Mouse (Mus musculus): ENCODE results near the gene Slc10a7. TPM values are rescaled to one million over a fixed set of nuclear protein-coding genes. Genes with fewer than 3 reads are reported as not detected.

The Slc10a7 gene
- polyA plus RNA-seq, 1 experiment from 2014 or later = 9.9 TPM

DNA sequence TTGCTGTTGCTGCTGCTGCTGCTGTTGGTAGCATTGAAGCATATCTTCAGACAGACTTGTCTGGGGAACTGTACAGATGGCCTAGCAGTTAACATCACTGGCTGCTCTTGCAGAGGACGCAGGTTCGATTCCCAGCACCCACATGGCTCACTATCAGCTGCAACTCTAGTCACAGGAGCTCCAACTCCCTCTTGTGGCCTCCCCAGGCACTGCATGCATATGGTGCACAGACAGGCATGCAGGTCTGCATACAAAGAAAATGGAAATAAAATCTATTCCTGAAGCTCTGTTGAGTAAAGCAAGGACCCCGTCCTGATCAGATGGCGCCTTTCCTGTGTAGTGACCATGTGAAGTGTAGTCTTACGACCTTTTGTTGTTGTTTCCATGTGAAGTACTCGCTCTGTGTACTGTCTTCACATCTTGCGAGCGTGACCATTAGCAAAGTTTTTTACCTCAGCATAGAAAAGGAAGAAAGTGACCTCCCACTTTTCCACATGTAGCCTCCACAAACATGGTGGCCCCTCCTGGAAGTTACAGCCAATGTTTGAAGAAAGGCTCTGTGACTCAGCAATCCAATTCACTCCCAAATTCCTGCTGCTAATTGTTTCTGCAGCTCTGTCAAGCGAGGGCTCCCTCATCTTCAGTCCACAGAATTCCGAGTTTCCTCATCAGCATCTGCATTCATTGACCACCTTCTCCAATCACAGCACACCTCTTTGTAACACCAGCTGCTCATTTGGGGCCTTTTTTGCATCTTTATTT lies 210.3 kb downstream of the Slc10a7 start:
- 90% methylated on average over 10 of the region's 10 CpGs for WGBS
- DNase-seq (ENCODE audit: low spot score) (no peak), ATAC-seq (replicated peaks; ENCODE audit: low FRiP score) (no peak)
- no peaks in the 10 kb centered on the region for H3K36me3 ChIP-seq (ENCODE audit: control insufficient read depth, insufficient read depth, low read length)
- no peak overlapping the region for H3K27ac ChIP-seq (ENCODE audit: low read depth, low read length)
- no peak overlapping the region for H3K4me2 ChIP-seq
- no peak overlapping the region for H3K9ac ChIP-seq (ENCODE audit: low read depth, low read length)
- H3K9me3 ChIP-seq (ENCODE audit: control insufficient read depth, low read length) = 0 out of 2 replicates have a peak, but pooled peaks cover 5% of the 10 kb centered on the region
- H3K4me1 ChIP-seq (replicated peaks; ENCODE audit: control insufficient read depth, insufficient read depth, low read length) = no peaks in the 10 kb centered on the region; the same call in 1 of the 2 replicates
- H3K4me3 ChIP-seq (ENCODE audit: low read depth, low read length) = no peak overlapping the region
- H3K27me3 ChIP-seq (replicated peaks; ENCODE audit: control insufficient read depth, insufficient read depth, low read length) = no peaks in the 10 kb centered on the region

DNA sequence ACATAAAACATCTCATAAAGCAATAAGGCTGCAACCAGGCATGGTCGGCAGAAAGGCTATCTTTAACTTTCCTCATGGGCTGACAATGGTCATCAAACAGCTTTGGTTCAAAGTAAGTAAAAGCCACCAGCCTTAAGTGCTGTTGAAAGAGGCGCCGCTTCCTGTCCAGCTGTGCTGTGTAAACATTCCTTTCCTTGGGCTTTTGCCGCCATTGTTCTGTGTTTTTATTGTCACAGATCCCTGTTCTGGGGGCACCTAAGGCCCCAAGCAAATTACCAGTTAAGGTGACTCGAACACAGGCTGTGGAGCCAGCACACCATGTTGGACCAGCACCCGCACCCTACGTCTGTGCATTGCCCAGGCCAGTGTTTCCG lies 210.9 kb downstream of the Slc10a7 start:
- Histone ChIP-seq H3K36me3 (ENCODE audit: control insufficient read depth, insufficient read depth, low read length) (no peaks in the 10 kb centered on the region), H3K4me1 (replicated peaks; ENCODE audit: control insufficient read depth, insufficient read depth, low read length) (no peaks in the 10 kb centered on the region; the same call in 1 of the 2 replicates)

DNA sequence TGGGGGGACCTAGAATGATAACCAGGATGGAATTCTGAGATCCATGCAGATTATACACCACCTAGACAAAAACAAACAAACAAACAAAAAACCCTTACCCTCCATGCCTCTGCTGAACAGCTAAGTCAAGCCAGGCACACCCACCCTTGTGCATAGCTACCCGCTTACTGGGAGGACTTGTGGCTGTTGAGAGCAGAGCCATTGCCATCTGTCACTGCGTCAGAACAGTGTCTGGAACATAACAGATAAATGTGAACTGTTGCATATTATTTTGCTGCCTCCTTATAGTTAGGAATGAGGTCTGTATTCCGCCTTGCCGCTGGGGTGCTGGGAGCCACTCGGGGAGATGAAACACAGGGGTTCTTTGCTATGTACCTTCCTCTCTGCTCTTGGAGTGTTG lies 212.4 kb downstream of the Slc10a7 start:
- 76% methylated on average over 5 of the region's 5 CpGs for WGBS
- Histone ChIP-seq H3K9ac (ENCODE audit: low read depth, low read length) (no peak overlapping the region), H3K4me3 (ENCODE audit: low read depth, low read length) (no peak overlapping the region), H3K9me3 (ENCODE audit: control insufficient read depth, low read length) (0 out of 2 replicates have a peak, but pooled peaks cover 5% of the 10 kb centered on the region), H3K4me2 (no peak overlapping the region), H3K4me1 (replicated peaks; ENCODE audit: control insufficient read depth, insufficient read depth, low read length) (no peaks in the 10 kb centered on the region; the same call in 1 of the 2 replicates), H3K36me3 (ENCODE audit: control insufficient read depth, insufficient read depth, low read length) (no peaks in the 10 kb centered on the region), H3K27me3 (replicated peaks; ENCODE audit: control insufficient read depth, insufficient read depth, low read length) (no peaks in the 10 kb centered on the region), H3K27ac (ENCODE audit: low read depth, low read length) (no peak overlapping the region)
- DNase-seq (ENCODE audit: low spot score) (no peak), ATAC-seq (replicated peaks; ENCODE audit: low FRiP score) (no peak)

More for the DNA sequence above, 210.9 kb downstream of the Slc10a7 start:
- H3K9me3 ChIP-seq (ENCODE audit: control insufficient read depth, low read length) = 0 out of 2 replicates have a peak, but pooled peaks cover 5% of the 10 kb centered on the region
- no peak overlapping the region for H3K4me2 ChIP-seq
- no peak overlapping the region for H3K9ac ChIP-seq (ENCODE audit: low read depth, low read length)
- no peak for ATAC-seq (replicated peaks; ENCODE audit: low FRiP score)
- no peak for DNase-seq (ENCODE audit: low spot score)
- no peaks in the 10 kb centered on the region for H3K27me3 ChIP-seq (replicated peaks; ENCODE audit: control insufficient read depth, insufficient read depth, low read length)
- no peak overlapping the region for H3K4me3 ChIP-seq (ENCODE audit: low read depth, low read length)
- 73% methylated on average over 8 of the region's 8 CpGs for WGBS
- no peak overlapping the region for H3K27ac ChIP-seq (ENCODE audit: low read depth, low read length)

DNA sequence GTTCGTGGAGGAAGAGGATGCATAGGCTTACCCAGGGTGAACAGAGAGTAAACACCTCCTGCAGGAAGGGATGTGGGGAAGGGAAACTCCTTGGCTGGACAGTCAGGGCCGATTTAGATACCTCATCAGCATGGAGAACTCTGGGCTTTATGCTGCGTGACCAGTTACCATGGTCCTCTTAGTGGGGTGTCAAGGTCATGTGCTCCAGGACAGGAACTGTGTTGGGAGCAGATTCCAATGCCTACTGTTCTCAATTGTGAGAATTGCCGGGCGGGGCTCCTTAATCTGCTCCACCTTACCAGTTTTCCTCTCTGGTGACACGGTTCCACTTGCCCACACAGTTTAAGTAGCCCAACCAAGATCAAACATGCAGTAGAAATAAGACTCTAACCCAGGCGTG lies 213.1 kb downstream of the Slc10a7 start:
- no peaks in the 10 kb centered on the region for H3K27me3 ChIP-seq (replicated peaks; ENCODE audit: control insufficient read depth, insufficient read depth, low read length)
- no peak for DNase-seq (ENCODE audit: low spot score)
- no peak for ATAC-seq (replicated peaks; ENCODE audit: low FRiP score)
- no peak overlapping the region for H3K4me2 ChIP-seq
- 0 out of 2 replicates have a peak, but pooled peaks cover 5% of the 10 kb centered on the region for H3K9me3 ChIP-seq (ENCODE audit: control insufficient read depth, low read length)
- no peak overlapping the region for H3K9ac ChIP-seq (ENCODE audit: low read depth, low read length)
- WGBS = 79% methylated on average over 7 of the region's 7 CpGs
- no peaks in the 10 kb centered on the region; the same call in 1 of the 2 replicates for H3K4me1 ChIP-seq (replicated peaks; ENCODE audit: control insufficient read depth, insufficient read depth, low read length)
- H3K36me3 ChIP-seq (ENCODE audit: control insufficient read depth, insufficient read depth, low read length) = no peaks in the 10 kb centered on the region
- no peak overlapping the region for H3K27ac ChIP-seq (ENCODE audit: low read depth, low read length)
- no peak overlapping the region for H3K4me3 ChIP-seq (ENCODE audit: low read depth, low read length)

DNA sequence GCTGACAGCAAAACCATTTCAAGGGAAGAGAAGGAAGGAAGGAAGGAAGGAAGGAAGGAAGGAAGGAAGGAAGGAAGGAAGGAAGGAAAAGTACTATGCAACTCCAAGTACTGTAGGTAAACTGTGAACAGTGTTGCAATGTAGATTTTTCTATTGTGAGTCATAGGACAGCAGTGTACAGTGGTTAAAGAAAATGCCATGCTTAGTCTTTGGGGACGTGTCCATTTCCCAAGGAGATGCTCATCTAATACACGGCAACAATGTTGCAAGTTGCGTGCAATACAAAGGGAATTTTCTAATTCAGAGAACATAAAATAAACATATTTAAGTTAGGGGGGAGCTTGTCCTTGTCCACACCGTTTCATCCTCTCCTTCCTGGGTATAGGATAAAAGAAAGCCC lies 215.7 kb downstream of the Slc10a7 start:
- Histone ChIP-seq H3K27me3 (replicated peaks; ENCODE audit: control insufficient read depth, insufficient read depth, low read length) (no peaks in the 10 kb centered on the region), H3K9ac (ENCODE audit: low read depth, low read length) (no peak overlapping the region), H3K4me1 (replicated peaks; ENCODE audit: control insufficient read depth, insufficient read depth, low read length) (no peaks in the 10 kb centered on the region; the same call in 1 of the 2 replicates), H3K4me3 (ENCODE audit: low read depth, low read length) (no peak overlapping the region), H3K36me3 (ENCODE audit: control insufficient read depth, insufficient read depth, low read length) (peaks cover 3% of the 10 kb centered on the region; the same call in 1 of the 2 replicates), H3K9me3 (ENCODE audit: control insufficient read depth, low read length) (no peaks in the 10 kb centered on the region), H3K4me2 (no peak overlapping the region), H3K27ac (ENCODE audit: low read depth, low read length) (no peak overlapping the region)
- DNase-seq (ENCODE audit: low spot score) = no peak
- no peak for ATAC-seq (replicated peaks; ENCODE audit: low FRiP score)
- WGBS = 94% methylated on average over 4 of the region's 4 CpGs

DNA sequence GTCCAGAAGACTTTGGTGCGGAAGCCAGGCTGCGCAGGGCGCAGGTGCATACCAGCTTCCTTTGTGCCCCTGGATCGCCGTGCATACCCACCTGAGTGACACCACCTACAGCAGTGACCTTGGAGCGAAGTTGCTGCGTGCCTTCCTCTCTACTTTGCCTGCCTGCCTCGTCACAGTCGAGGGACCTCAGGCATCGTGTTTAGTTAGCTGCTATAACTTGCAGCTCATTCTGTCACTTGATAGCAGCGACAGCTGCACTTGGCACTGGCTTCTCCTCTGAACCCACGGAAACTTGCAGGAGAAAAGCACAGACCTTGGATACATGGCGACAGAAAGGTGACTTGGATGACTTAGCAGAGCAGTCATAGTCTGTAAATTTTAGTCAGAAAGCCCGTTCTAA lies 219.1 kb downstream of the Slc10a7 start:
- ATAC-seq (replicated peaks; ENCODE audit: low FRiP score) = no peak
- Histone ChIP-seq H3K4me3 (ENCODE audit: low read depth, low read length) (no peak overlapping the region), H3K27me3 (replicated peaks; ENCODE audit: control insufficient read depth, insufficient read depth, low read length) (no peaks in the 10 kb centered on the region), H3K4me1 (replicated peaks; ENCODE audit: control insufficient read depth, insufficient read depth, low read length) (no peaks in the 10 kb centered on the region), H3K27ac (ENCODE audit: low read depth, low read length) (no peak overlapping the region), H3K36me3 (ENCODE audit: control insufficient read depth, insufficient read depth, low read length) (peaks cover 6% of the 10 kb centered on the region; the same call in 1 of the 2 replicates), H3K4me2 (no peak overlapping the region), H3K9me3 (ENCODE audit: control insufficient read depth, low read length) (no peaks in the 10 kb centered on the region), H3K9ac (ENCODE audit: low read depth, low read length) (no peak overlapping the region)
- no peak for DNase-seq (ENCODE audit: low spot score)
- WGBS = 92% methylated on average over 14 of the region's 14 CpGs

DNA sequence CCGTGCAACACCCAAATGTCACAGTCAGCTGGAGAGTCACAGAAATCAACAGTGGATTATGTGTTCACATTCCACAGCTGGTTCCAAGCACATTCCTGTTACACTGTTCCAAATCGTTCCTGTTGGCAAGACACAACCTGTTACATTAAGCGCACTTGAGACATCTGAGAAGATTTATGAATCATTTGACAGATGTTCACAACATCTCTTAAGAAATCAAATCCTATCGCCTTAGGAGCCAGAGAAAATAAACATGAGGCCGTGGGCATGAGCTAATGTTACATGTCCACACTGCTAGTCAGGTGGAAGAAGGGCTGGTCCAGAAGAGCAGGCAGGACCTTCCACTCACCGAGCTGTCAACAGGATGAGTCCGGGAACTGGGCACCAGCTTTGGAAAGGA lies 223.3 kb downstream of the Slc10a7 start:
- Histone ChIP-seq H3K27ac (ENCODE audit: low read depth, low read length) (no peak overlapping the region), H3K9ac (ENCODE audit: low read depth, low read length) (no peak overlapping the region), H3K4me1 (replicated peaks; ENCODE audit: control insufficient read depth, insufficient read depth, low read length) (no peaks in the 10 kb centered on the region), H3K9me3 (ENCODE audit: control insufficient read depth, low read length) (no peaks in the 10 kb centered on the region), H3K4me2 (no peak overlapping the region), H3K36me3 (ENCODE audit: control insufficient read depth, insufficient read depth, low read length) (peaks cover 6% of the 10 kb centered on the region; the same call in 1 of the 2 replicates), H3K27me3 (replicated peaks; ENCODE audit: control insufficient read depth, insufficient read depth, low read length) (no peaks in the 10 kb centered on the region), H3K4me3 (ENCODE audit: low read depth, low read length) (no peak overlapping the region)
- ATAC-seq (replicated peaks; ENCODE audit: low FRiP score) (no peak), DNase-seq (ENCODE audit: low spot score) (no peak)
- WGBS = 84% methylated on average over 7 of the region's 7 CpGs

DNA sequence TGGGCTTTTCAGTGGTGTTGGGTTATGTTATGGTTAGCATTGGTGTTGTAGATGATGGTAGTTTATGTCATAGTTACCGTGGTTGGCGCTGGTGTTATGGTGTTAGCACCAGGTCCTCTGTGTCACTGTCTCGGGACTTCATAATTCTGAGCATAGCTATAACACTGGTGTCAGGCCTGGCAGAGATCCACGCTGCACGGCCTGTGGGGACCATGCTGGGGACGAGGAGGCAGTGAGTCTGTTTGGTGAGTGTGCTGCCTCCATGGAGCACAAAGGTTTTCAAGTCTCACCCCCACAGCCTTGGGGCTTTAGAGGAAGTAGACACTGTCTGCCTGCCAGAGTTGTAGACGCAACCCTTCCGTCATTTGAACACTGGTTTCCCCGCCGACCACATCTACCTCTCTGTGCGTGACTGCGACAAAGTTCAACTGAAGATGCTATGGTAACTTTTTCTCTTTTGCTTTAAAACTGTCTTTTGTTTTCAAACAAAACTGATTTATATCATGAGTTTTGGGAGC lies 223.9 kb downstream of the Slc10a7 start:
- no peaks in the 10 kb centered on the region for H3K9me3 ChIP-seq (ENCODE audit: control insufficient read depth, low read length)
- H3K4me1 ChIP-seq (replicated peaks; ENCODE audit: control insufficient read depth, insufficient read depth, low read length) = no peaks in the 10 kb centered on the region
- H3K36me3 ChIP-seq (ENCODE audit: control insufficient read depth, insufficient read depth, low read length) = peaks cover 5% of the 10 kb centered on the region; the same call in 1 of the 2 replicates
- DNase-seq (ENCODE audit: low spot score) = no peak
- ATAC-seq (replicated peaks; ENCODE audit: low FRiP score) = no peak
- H3K4me3 ChIP-seq (ENCODE audit: low read depth, low read length) = no peak overlapping the region
- no peaks in the 10 kb centered on the region for H3K27me3 ChIP-seq (replicated peaks; ENCODE audit: control insufficient read depth, insufficient read depth, low read length)
- no peak overlapping the region for H3K4me2 ChIP-seq
- no peak overlapping the region for H3K9ac ChIP-seq (ENCODE audit: low read depth, low read length)
- 79% methylated on average over 12 of the region's 12 CpGs for WGBS
- no peak overlapping the region for H3K27ac ChIP-seq (ENCODE audit: low read depth, low read length)

Measured in liver, embryonic 11.5 days (tissue).